Mouse (Mus musculus) midbrain, embryonic 11.5 days (tissue): ENCODE measurements at regions not wholly inside any gene's neighbourhood (a gene's known extent, or its start where the extent isn't known, plus 50 kb on each side); places are given as distances from the start of the nearest gene placed in this dataset.
"Not testable (repeated sequence)": the region's sequence is repeated elsewhere in the genome, so short reads cannot be mapped to it uniquely, and the experiment has no call there.

Source experiments
- ATAC-seq: fragments of 200-750 bp; cut with Nextera tagmentation; 2 replicates; pipeline ENCODE4 v1.8.0; 2017; ENCODE audit warnings: moderate TSS enrichment, moderate library complexity; ENCODE audit not compliant: low FRiP score
- DNase-seq: peaks from one replicate; pipeline ENCODE4 v3.0.0; 2015; ENCODE audit warnings: low spot score; ENCODE audit errors: missing footprints
- H3K27ac ChIP-seq: fragments of 300-500 bp; sonication (generic); 2 replicates; pipeline ENCODE4 v1.5.1; 2014; ENCODE audit warnings: low read depth, low read length
- H3K27me3 ChIP-seq: fragments of 300-500 bp; sonication (generic); 2 replicates; pipeline ENCODE4 v1.6.1; 2014; ENCODE audit warnings: mild to moderate bottlenecking, low read length, moderate library complexity, mixed read lengths; ENCODE audit not compliant: control insufficient read depth, insufficient read depth
- H3K36me3 ChIP-seq: fragments of 300-500 bp; sonication (generic); 2 replicates; pipeline ENCODE4 v1.6.1; 2014; ENCODE audit warnings: mild to moderate bottlenecking, low read length, moderate library complexity, mixed read lengths; ENCODE audit not compliant: control insufficient read depth, insufficient read depth
- H3K4me1 ChIP-seq: fragments of 300-500 bp; sonication (generic); 2 replicates; pipeline ENCODE4 v1.6.1; 2014; ENCODE audit warnings: low read length; ENCODE audit not compliant: control insufficient read depth, insufficient read depth
- H3K4me2 ChIP-seq: fragments of 300-500 bp; sonication (generic); 2 replicates; pipeline ENCODE4 v1.6.1; 2014; ENCODE audit warnings: mild to moderate bottlenecking, moderate library complexity
- H3K4me3 ChIP-seq: fragments of 300-500 bp; sonication (generic); 2 replicates; pipeline ENCODE4 v1.5.1; 2014; ENCODE audit warnings: low read depth, low read length
- H3K9ac ChIP-seq: fragments of 300-500 bp; sonication (generic); 2 replicates; pipeline ENCODE4 v1.6.1; 2014; ENCODE audit warnings: low read length
- H3K9me3 ChIP-seq: fragments of 300-500 bp; sonication (generic); 2 replicates; pipeline ENCODE4 v1.6.1; 2016; ENCODE audit warnings: low read length; ENCODE audit not compliant: control insufficient read depth
- WGBS: fragments of 180-500 bp; shearing (Covaris S2); extraction: QIAGEN DNeasy Blood & Tissue Kit; methylation state at CpG from one replicate; pipeline ENCODE4 v1.1.7; 2014; 5-methylcytosine and 5-hydroxymethylcytosine counted together

- no peak for ATAC-seq
- Histone ChIP-seq H3K4me3 (no peak overlapping the region), H3K4me1 (no peaks in the 10 kb centered on the region), H3K9ac (no peak overlapping the region), H3K9me3 (no peaks in the 10 kb centered on the region), H3K27ac (no peak overlapping the region), H3K4me2 (no peak overlapping the region), H3K36me3 (no peaks in the 10 kb centered on the region), H3K27me3 (no peaks in the 10 kb centered on the region)
- DNase-seq: no peak
- 92% methylated on average over 7 of the region's 7 CpGs for WGBS
Measured at GRCm38 (mm10) chr16:82661015-82661414, 167.2 kb upstream of the Gm21833 start.

GRCm38 (mm10) chr16:82674926-82675325, 153.3 kb upstream of the Gm21833 start:
- 85% methylated on average over 1 of the region's 1 CpGs for WGBS
- H3K27me3 ChIP-seq: no peaks in the 10 kb centered on the region
- no peak overlapping the region for H3K27ac ChIP-seq
- H3K4me1 ChIP-seq: no peaks in the 10 kb centered on the region
- DNase-seq (no peak), ATAC-seq (no peak)
- no peak overlapping the region for H3K9ac ChIP-seq
- H3K9me3 ChIP-seq: no peaks in the 10 kb centered on the region
- no peak overlapping the region for H3K4me2 ChIP-seq
- no peaks in the 10 kb centered on the region for H3K36me3 ChIP-seq
- no peak overlapping the region for H3K4me3 ChIP-seq

- H3K9ac ChIP-seq, H3K9me3 ChIP-seq, ATAC-seq, H3K36me3 ChIP-seq, H3K27ac ChIP-seq, H3K4me2 ChIP-seq, H3K4me3 ChIP-seq, DNase-seq, H3K4me1 ChIP-seq, H3K27me3 ChIP-seq: not testable (repeated sequence)
Measured at GRCm38 (mm10) chr16:82683113-82683512, 145.1 kb upstream of the Gm21833 start.

GRCm38 (mm10) chr16:82700922-82701321, 127.3 kb upstream of the Gm21833 start:
- ATAC-seq (no peak), DNase-seq (no peak)
- Histone ChIP-seq H3K9me3 (no peaks in the 10 kb centered on the region), H3K9ac (no peak overlapping the region), H3K4me1 (no peaks in the 10 kb centered on the region), H3K27me3 (no peaks in the 10 kb centered on the region), H3K4me2 (no peak overlapping the region), H3K36me3 (no peaks in the 10 kb centered on the region), H3K27ac (no peak overlapping the region), H3K4me3 (no peak overlapping the region)
- WGBS: 75% methylated on average over 2 of the region's 2 CpGs

GRCm38 (mm10) chr16:82711161-82711560, 117.0 kb upstream of the Gm21833 start:
- H3K4me2 ChIP-seq: no peak overlapping the region
- H3K4me3 ChIP-seq: no peak overlapping the region
- DNase-seq (no peak), ATAC-seq (no peak)
- no peaks in the 10 kb centered on the region for H3K9me3 ChIP-seq
- no peaks in the 10 kb centered on the region for H3K36me3 ChIP-seq
- H3K27ac ChIP-seq: no peak overlapping the region
- H3K27me3 ChIP-seq: no peaks in the 10 kb centered on the region
- no peak overlapping the region for H3K9ac ChIP-seq
- no peaks in the 10 kb centered on the region for H3K4me1 ChIP-seq

- Histone ChIP-seq H3K4me2 (no peak overlapping the region), H3K36me3 (no peaks in the 10 kb centered on the region), H3K4me1 (no peaks in the 10 kb centered on the region), H3K27me3 (no peaks in the 10 kb centered on the region), H3K9me3 (no peaks in the 10 kb centered on the region), H3K4me3 (no peak overlapping the region), H3K27ac (no peak overlapping the region), H3K9ac (no peak overlapping the region)
- DNase-seq: no peak
- WGBS: 89% methylated on average over 3 of the region's 3 CpGs
- ATAC-seq: no peak
Measured at GRCm38 (mm10) chr16:82734117-82734516, 94.1 kb upstream of the Gm21833 start.

- H3K4me3 ChIP-seq: no peak overlapping the region
Measured at GRCm38 (mm10) chr16:82758466-82758865, 69.7 kb upstream of the Gm21833 start.

More at GRCm38 (mm10) chr16:82758466-82758865, 69.7 kb upstream of the Gm21833 start:
- Histone ChIP-seq H3K9me3 (no peaks in the 10 kb centered on the region), H3K9ac (no peak overlapping the region), H3K4me2 (no peak overlapping the region), H3K4me1 (no peaks in the 10 kb centered on the region), H3K27me3 (no peaks in the 10 kb centered on the region), H3K36me3 (no peaks in the 10 kb centered on the region), H3K27ac (no peak overlapping the region)
- DNase-seq (no peak), ATAC-seq (0 out of 2 replicates have a peak, but pooled peaks have one; percentile 22)
- WGBS: 82% methylated on average over 4 of the region's 4 CpGs
